Mouse (Mus musculus) T-helper 17 cell (primary cell): ENCODE data around the gene Lyrm4.
"Not testable (repeated sequence)": the region's sequence is repeated elsewhere in the genome, so short reads cannot be mapped to it uniquely, and the experiment has no call there.

Experiments
- in situ Hi-C, 2 experiments: fragments of 300-600 bp; cut with MboI, MseI; formaldehyde crosslinking; loops; 1 replicate in 1 of 2; 2 replicates in 1 of 2; pipeline ENCODE4 v1.15.1; 2025; ENCODE audit warnings: high pct_unique_total_duplicates in 2 of 2

Lyrm4 gene

DNA sequence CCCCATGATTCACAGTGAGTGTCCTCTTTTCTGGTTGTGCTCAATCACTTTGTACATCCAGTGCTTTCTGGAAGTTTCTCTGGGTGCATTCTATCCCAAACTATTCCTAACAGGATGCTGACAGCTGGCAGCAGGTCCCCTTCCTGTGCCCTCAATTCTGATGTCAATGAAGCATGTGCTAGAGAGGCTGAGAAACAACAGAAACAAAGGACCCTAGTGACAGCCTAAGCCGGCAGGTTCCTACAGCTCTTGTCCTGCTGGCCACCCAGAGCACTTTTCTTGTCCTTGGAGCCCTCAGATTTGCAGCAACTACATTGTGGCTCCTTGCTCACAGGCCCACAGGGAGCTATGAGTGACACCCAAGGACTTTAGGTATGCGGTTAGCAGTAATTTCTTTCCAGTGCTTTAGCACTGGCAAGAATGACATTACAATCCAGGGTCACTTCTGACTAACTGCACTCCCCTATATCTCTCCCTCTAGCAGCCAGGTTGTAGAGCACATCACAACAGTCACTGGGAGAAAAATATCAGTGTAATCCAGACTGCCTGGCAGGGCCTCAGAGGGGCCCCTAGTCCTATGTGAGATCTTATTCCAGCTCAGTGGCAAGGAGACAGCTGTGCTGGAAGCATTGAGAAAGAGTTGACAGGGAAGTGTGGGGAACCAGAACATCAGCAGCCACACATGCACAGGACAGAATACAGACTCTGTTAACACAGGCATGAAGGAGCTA, 121.5 kb downstream of the Lyrm4 start:
- in situ Hi-C loops = no loop called here

DNA sequence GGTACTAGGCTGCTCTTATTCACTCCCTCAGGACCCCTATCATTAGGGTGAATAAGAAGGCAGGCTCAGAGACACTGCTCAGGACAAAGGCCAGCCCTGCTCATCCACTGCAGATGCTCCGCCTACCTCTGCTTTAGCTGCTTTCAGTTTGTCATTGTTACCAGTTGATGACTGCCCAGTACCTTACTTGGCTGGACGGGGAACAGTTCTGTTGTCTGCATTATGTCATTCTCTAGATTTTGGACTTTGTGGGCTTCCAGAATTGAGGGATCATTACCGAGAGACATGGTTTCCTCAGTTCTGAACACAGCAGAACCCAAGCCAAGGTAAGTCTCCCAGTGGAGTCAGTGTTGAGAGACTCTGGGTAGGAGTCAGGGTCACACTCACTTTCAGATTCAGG, 122.1 kb downstream of the Lyrm4 start:
- in situ Hi-C loops = no loop called here

DNA sequence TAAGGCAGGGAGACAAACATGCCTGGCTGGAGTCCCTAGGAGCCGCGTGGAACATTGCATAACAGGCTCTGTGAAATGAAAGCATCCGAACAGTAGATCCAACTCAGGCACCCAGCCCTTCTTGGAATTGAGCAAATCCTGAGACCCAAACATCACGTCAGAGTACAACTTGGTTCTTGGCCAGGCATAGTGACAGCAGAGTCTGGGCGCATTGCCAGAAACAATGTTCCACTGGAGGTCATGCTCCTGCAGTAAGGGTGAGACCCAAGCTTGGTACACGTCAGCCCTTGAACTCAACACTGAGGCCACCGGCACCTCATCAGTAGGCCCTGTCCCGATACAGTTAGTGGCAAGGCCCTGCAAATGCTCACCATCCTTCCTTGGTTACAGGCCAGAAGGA, 123.3 kb downstream of the Lyrm4 start:
- in situ Hi-C loops = no loop called here

DNA sequence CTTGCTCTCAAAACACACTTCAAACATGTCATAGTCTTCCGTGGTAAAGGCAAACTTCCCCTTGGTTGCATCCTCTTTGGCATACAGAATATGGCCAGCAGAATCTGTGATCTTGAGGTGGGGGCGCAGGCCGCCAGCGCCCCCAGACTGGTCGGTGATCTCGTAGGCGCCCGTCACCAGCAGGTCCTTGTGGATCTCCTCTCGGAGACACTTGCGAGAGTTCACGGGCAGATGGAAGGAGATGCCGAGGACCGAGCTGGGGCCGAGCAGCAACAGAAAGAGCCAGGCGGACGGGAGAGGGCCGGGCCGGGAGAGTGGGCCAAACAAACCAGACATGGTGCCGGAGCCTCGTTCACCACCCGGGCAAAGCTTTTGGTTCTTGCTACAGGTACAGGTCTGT, 126.1 kb downstream of the Lyrm4 start:
- in situ Hi-C loops = not testable (repeated sequence)

DNA sequence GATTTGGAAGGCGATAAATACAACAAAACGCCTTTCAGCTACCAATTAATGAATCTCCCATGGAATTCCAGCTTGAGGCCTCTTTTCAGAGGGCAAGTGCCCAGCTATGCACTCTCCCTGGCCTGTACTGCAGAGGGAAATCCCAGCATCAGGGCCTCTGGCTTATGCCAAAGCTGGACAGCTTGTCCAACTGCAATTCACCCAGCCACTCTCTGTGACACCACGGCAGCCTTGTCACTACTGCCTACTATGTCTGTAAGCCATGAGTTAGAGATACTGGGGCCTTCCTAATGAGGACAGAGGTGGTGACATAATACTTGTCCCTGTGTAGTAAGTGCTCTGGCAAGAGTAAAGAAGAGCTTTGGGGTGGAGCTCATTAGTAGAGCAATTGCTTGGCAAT, 128.0 kb downstream of the Lyrm4 start:
- in situ Hi-C loops = no loop called here

DNA sequence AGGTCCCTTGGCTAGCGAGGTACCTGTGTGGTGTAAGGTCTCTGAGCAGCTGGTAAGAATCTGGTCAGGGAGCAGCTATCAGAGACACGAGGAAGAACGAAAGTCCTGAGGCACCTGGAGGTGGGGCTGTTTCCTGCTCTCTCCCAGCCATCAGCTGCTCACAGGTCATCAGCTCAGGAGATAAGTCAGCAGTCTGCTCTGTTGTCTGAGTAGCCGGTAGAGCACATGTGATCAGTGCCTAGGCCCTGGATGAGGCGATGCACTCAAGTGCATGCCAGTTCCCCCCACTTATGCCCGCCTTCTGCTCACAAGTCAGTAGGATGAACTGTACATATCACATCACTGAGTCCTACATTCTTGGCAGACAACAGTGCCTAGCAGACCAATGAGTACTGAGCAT, 134.3 kb downstream of the Lyrm4 start:
- in situ Hi-C loops = no loop called here

DNA sequence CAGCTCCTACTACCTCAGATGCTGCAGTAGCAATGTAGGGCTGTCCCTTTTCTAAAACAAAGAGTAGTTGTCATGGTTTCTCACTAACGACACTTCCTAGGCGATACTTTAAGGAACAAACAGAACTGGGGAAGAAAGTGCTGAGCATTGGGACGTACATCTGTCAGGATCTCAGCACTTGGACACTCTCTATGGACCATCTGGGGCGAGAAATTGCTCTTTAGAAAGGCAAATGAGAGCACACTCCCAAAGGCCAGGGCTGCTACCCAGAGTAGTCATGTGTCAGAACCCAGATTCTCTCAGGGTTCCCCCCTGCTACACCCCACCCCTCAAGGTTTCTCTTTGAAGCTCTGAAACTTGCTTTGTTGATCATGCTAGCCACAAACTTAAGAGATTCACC, 136.9 kb downstream of the Lyrm4 start:
- in situ Hi-C loops = no loop called here

DNA sequence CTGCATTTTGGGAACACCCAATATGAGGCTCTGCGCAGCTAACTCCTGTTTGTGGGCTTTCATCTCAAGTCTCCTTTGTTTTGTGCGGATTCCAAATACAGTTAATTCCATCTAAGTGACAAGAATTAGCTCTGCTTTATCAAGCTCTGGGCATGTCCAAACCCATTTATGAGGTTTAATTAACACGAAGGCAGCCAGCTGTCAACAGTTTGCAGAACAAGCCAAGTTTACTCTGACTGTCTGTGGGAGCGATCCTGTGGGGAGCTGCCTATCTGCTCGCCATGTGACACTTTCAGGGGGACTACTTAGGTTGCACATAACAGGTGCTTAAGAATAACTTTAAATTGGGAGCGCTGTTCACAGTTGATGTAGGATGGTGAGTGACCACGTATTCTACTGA, 140.4 kb downstream of the Lyrm4 start:
- in situ Hi-C loops = no loop called here

DNA sequence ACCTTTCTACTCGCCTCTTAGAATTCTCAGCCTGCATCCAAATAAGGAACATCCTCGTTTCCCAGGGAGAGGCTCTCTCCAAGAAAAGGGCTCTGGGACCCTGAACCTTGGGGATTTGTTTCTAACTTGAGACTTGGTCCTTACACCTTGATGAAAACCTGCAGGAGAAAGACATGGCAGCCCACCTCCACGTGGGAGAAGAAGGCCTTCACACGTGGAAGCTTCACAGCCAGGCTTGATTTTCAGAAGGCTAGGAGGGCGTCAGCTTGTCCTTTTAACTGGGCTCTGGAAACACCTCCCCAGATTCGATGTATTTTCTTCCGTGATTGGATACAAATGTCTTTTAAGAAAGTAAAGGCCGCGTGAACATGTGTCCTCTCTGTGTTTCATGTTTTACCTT, 147.5 kb downstream of the Lyrm4 start:
- in situ Hi-C loops = no loop called here

DNA sequence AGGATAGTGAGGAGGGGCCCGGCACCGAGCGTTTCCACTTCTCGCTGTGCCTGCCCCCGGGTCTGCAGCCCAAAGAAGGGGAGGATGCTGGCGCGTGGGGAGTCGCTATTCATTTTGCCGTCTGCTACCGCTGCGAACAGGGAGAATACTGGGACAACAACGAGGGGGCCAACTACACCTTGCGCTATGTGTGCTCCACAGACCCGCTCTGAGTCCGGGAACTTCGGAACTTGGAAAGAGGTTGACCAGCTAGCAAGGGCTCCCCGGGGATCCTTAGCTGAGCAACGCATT, 147.9 kb downstream of the Lyrm4 start:
- in situ Hi-C loops = no loop called here

DNA sequence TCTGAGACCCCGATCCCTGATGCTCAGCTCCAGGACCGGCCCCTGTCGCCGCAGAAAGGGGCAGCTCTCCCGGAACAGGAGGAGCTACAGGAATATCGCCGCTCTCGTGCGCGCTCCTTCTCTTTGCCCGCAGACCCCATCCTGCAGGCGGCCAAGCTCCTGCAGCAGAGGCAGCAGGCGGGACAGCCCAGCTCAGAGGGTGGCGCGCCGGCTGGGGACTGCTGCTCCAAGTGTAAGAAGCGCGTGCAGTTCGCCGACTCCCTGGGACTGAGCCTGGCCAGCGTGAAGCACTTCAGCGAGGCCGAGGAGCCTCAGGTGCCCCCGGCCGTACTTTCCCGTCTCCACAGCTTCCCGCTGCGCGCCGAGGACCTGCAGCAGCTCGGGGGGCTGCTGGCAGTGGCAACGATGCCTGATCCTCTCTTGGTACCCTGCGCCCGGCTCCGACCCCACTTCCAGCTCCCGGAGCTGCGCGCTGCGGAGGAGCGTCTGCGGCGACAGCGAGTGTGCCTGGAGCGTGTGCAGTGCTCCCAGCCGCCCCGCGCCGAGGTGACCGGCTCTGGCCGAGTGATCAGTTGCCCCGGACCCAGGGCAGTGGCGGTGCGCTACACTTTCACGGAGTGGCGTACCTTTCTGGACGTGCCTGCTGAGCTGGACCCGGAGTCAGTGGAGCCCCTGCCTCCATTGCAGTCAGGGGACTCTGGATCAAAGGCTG, 148.5 kb downstream of the Lyrm4 start:
- in situ Hi-C loops = no loop called here

DNA sequence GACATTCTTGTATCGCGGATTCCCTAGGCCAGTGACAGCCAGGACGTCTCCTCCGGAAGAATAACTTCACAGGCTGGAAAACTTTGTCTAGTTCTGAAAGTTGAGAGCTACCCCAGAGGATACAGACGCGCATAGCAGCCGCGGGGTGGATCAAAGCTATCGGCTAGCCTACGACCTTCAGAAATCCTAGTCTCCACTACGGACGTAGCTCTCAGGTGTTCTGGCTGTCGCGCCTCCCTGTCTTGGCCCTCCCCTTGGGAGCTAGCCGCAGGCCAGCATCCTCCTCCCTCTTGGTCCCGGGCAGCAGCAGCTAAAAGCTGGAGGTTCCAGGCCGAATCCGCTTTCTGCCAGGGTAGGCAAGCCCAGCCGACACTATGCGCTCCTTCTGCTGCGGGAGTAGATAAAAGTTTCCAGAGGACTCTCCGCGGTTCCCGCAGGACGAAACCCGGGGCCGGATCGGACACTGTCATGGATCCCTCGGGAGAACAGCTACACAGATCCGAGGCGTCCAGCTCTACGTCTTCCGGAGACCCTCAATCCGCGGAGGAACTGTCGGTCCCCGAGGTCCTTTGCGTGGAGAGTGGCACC, 149.1 kb downstream of the Lyrm4 start:
- in situ Hi-C loops = no loop called here

DNA sequence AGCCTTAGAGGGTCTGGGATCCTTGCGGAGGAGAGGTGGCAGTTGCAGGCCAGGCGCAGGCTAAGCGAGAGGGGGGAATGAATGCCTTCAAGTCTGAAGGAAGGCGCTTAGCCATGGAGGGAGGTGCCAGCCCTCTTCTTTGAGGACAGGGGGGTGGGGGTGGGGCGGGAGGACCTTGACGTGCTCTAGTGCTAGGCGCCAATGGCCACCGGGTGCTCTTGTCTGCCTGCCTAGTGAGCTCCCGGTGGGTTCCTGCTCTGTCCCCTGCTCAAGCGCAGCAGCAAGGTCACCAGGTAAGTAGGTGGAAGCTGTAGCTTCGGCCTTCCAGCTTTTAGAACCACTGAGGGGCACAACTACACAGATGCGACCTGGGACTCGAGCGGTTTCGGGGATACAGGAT, 149.6 kb downstream of the Lyrm4 start:
- in situ Hi-C loops = no loop called here

DNA sequence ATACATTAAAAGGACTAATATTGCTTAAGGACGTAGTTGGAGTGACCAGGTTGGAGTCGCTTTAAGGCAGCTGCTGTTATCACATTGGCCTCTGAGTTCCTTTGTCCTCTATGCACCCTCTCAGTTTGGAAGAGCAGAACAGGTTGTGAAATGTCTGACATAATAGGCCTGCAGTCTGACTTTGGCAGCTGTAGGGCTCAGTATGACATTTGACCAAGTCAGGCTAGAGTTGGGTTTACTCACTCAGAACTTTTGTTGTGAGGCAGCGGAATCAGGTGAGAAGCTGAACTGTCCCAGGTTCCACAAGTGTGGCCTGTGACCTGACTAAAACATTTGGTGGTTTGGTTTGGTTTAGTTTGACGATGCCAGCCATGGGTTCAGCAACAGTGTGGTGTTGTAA, 153.7 kb downstream of the Lyrm4 start:
- in situ Hi-C loops = no loop called here

DNA sequence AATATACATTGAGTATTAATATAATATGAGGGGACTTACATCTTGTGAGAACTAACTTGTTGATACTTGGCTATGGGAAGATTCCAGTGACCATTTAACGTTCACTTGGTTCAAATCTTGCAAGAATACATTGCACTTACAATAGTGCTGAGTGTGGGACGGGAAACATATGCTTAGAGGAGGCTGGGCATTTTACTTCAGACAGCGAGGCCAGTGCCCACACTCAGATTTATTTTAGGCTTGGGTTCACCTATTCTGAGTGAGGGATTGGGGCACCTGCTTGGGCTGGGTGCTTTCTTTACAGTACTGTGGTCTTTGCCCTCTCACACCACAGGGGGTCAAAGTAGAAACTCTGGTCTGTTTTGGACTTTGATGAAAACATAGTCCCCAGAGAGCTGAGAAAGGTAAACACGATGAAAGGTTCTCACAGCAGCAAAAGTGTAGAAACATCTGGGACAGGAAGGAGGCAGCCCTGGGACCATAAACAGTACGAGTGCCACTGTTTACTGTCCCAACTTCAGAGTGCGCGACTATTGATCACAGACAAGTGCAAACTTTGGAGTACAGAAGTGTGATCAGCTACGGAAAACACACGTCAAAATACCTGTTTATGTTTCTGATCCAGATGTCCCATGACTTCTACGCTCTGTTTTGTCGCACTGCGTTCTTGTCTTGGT, 157.8 kb downstream of the Lyrm4 start:
- in situ Hi-C loops = loop anchor here in 1 of 2 experiments (10.0 kb wide), 1 partner anchor 875 kb away; no protein-coding TSS in a partner anchor

DNA sequence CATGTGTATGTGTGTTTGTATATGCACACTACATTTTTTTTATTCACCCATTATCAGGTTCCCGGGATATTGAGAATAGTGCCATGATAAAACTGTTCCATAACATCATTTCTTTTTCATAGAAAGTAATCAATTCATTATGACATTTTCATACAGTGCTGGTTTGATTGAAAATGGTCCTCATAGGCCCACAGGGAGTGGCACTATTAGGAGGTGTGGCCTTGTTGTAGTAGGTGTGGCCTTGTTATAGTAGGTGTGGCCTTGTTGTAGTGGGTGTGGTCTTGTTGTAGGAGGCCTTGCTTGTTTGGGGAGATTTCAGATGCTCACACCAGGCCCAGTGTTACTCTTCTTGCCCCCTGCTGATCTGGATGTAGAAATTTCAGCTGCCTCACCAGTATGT, 158.8 kb downstream of the Lyrm4 start, which contains the start of gene Ppp1r3g:
Ppp1r3g (plus strand) TSS at position 301 of the 400 bp plus-strand sequence.
- in situ Hi-C loops = loop anchor here in 1 of 2 experiments (10.0 kb wide), 1 partner anchor 874 kb away; no protein-coding TSS in a partner anchor

DNA sequence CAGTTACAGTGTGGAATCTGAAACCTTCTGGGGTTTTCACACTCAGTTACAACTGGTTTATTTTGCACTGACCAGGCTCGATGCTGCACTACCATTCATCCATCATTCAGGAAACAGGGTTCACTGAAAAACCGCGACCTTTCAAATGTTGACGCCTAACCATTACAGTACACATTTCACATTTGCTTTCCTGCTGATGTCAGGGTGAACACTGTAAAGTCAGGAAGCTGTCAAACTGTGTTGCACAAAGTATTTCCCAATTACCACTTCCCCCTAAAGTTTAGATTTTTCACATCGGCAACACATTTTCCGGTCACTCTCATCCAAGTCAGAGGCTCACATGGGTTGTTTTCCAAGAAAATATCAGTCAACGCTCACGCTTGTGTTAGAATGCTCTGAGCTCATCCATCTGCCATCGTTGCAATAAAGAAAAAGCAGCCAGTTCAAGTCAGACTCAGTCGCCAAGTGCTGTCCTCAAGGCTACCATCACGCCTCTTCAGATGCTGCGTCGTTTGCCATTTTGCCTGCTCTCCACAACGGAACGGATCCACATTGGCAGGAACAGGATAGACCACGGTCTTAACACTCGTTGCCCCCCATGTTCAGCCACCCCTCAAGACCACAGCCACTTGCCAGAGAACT, 167.4 kb downstream of the Lyrm4 start:
- in situ Hi-C loops = loop anchor here in 1 of 2 experiments (10.0 kb wide), 1 partner anchor 865 kb away; no protein-coding TSS in a partner anchor

DNA sequence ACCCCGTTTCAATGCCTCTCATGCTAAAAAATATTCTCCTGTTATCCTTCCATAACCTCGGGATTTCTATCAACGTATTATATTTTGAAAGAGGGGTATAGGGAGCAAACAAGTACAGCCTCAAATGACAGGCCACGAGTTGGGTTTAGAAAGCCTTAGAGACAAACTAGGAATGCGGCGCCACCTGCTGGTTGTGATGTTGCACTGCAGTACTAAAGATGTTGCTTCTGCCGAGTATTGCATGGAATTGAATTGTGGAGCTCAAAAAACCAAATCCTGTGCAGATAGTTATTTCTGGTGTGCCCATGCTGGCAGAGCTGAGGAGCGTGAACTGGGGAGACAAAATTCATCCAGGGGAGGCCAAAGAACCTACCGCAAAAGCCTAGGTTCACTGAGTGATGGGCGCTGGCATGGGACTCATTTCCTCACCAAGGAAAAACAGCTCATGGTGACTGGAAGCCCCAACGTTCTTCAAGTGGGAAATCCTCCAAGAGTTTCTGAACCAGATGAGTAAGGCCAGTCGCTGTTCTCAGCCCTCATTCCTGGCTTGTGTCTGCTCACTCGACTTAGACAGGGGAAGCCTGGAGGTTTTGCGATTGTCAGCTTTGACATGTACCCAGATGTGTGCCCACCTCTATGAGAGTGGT, 169.8 kb downstream of the Lyrm4 start:
- in situ Hi-C loops = no loop called here

DNA sequence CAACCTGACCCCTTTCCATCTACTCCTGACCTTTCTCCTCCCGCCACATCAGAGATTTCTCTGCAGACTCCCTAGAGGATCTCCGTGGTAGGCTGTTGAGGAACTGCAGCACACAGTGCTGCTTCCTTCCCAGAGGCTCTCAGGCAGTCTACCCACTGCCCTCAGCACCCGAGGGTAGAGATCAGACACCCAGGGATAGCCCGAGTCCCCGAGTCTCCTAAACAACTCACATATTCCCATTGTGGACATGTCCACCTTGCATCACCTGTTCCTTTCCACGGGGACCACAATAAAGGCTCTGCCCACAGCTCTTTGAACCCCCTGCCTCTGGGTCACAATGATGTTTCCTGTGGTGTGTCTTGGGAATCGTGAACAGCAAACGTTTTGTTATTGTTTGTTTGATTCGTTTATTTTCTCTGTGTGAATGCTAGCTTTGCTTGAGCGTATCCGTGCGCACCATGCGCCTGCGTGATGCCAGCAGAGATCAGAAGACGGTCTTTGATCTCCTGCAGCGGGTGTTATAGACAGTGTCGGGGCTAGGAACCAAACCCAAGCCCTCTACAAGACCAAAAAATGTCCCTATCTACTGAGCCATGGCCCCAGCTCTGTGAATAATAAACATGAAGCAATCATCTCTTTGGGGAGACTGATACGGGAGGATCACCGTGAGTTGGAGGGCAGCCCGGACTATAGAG, 170.5 kb downstream of the Lyrm4 start:
- in situ Hi-C loops = no loop called here

DNA sequence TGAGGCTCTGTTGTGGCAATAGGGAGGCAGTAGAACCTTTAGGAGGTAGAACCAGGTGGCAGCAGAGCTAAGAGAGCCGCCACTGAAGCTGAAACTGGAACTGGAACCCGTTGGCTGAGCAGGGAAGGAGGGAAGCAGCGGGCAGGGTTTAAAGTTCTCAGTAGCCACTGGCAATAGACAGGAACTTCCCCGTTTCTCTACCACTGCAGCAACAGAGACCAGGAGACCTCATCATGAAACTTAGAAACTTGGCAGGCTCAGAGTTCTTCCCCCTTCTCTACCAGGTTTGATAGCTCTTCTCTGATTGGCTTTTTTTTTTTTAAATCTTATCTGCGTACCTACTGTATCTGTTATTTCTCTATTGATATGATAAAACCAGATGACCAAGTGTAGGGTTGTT, 176.4 kb downstream of the Lyrm4 start:
- in situ Hi-C loops = no loop called here
